Mouse (Mus musculus): ENCODE data around the gene Hcn4.

- TF ChIP-seq CTCF (IDR thresholded peaks at IDR 0.05; ENCODE audit: low read depth, low read length): peak; percentile 20; the same call in 1 of the 2 replicates
- no peak for TF ChIP-seq TAL1 (conservative IDR thresholded peaks at IDR 0.05; ENCODE audit: low read depth, low read length)
- no peak for TF ChIP-seq GATA1 (IDR thresholded peaks at IDR 0.05; ENCODE audit: borderline replicate concordance, low read length)
Observed at GRCm38 (mm10) chr9:58775363-58775762, 47.8 kb upstream of the Hcn4 start.

All from G1E (cell line).